Mouse (Mus musculus) MEL (cell line): ENCODE measurements around the gene AI182371. TPM values are rescaled to one million over a fixed set of nuclear protein-coding genes. Genes with fewer than 3 reads are reported as not detected.

Experiments
- DNase-seq: peaks from one replicate; pipeline ENCODE4 v3.0.0; 2011; ENCODE audit warnings: low read depth, low spot score
- H3K27ac ChIP-seq: 2 replicates; pipeline ENCODE4 v1.5.1; 2012; ENCODE audit warnings: low read depth, mild to moderate bottlenecking, control low read depth, low read length, moderate library complexity; ENCODE audit not compliant: control insufficient read depth
- H3K27me3 ChIP-seq, 2 experiments: fragments of 150-350 bp in 1 of 2; sonication (generic) in 1 of 2; 2 replicates each; pipeline ENCODE4 v1.6.1; 2012; ENCODE audit warnings: low read length in 2 of 2, mild to moderate bottlenecking in 2 of 2, improper control_type of control experiment in 1 of 2, moderate library complexity in 1 of 2; ENCODE audit not compliant: insufficient read depth in 2 of 2, control insufficient read depth in 1 of 2
- H3K36me3 ChIP-seq, 2 experiments: 2 replicates each; pipeline ENCODE4 v1.6.1; 2012 to 2014; ENCODE audit warnings: low read length in 2 of 2, improper control_type of control experiment in 1 of 2, inconsistent platforms in 1 of 2, mild to moderate bottlenecking in 1 of 2; ENCODE audit not compliant: insufficient read depth in 2 of 2, control insufficient read depth in 1 of 2
- H3K4me1 ChIP-seq, 2 experiments: fragments of 150-350 bp in 1 of 2; sonication (generic) in 1 of 2; 2 replicates each; pipeline ENCODE4 v1.6.1; 2012; ENCODE audit warnings: low read length in 2 of 2, improper control_type of control experiment in 1 of 2, mild to moderate bottlenecking in 1 of 2; ENCODE audit not compliant: insufficient read depth in 2 of 2, control insufficient read depth in 1 of 2
- H3K4me3 ChIP-seq, 2 experiments: fragments of 150-350 bp in 1 of 2; sonication (generic) in 1 of 2; 2 replicates each; pipeline ENCODE4 v1.5.1; 2012; ENCODE audit warnings: low read depth in 2 of 2, low read length in 2 of 2, mild to moderate bottlenecking in 2 of 2, moderate library complexity in 2 of 2, control low read depth in 1 of 2, improper control_type of control experiment in 1 of 2; ENCODE audit not compliant: control insufficient read depth in 1 of 2, insufficient read depth in 1 of 2
- H3K79me2 ChIP-seq: 2 replicates; pipeline ENCODE4 v1.6.1; 2012; ENCODE audit warnings: mild to moderate bottlenecking, low read length, moderate library complexity; ENCODE audit not compliant: control insufficient read depth, poor library complexity, insufficient read depth
- H3K9ac ChIP-seq: 2 replicates; pipeline ENCODE4 v1.6.1; 2012; ENCODE audit warnings: low read depth, mild to moderate bottlenecking, control low read depth, low read length, moderate library complexity; ENCODE audit not compliant: control insufficient read depth, poor library complexity, severe bottlenecking
- H3K9me3 ChIP-seq: fragments of 150-350 bp; sonication (generic); replicated peaks from 2 replicates; pipeline ENCODE4 v1.6.1; 2012; ENCODE audit warnings: mild to moderate bottlenecking, low read length, improper control_type of control experiment, moderate library complexity; ENCODE audit not compliant: insufficient read depth
- BHLHE40 ChIP-seq: IDR thresholded peaks from 2 replicates; pipeline ENCODE4 v1.6.1; 2012; ENCODE audit warnings: low read depth, mild to moderate bottlenecking, inconsistent platforms, low read length, improper control_type of control experiment, borderline replicate concordance
- CHD2 ChIP-seq: IDR thresholded peaks from 2 replicates; pipeline ENCODE4 v1.6.1; 2011; ENCODE audit warnings: low read length, improper control_type of control experiment
- E2F4 ChIP-seq: IDR thresholded peaks from 2 replicates; pipeline ENCODE4 v1.6.1; 2011; ENCODE audit warnings: low read depth, low read length, improper control_type of control experiment, borderline replicate concordance
- ELF1 ChIP-seq: IDR thresholded peaks from 2 replicates; pipeline ENCODE4 v1.6.1; 2014; ENCODE audit warnings: low read depth, mild to moderate bottlenecking, inconsistent platforms, low read length, improper control_type of control experiment, moderate library complexity
- EP300 ChIP-seq, 2 experiments: IDR thresholded peaks; 2 replicates each; pipeline ENCODE4 v1.6.1; 2011; ENCODE audit warnings: improper control_type of control experiment in 2 of 2, low read length in 2 of 2, low read depth in 1 of 2, mild to moderate bottlenecking in 1 of 2
- ETS1 ChIP-seq: IDR thresholded peaks from 2 replicates; pipeline ENCODE4 v1.6.1; 2012; ENCODE audit warnings: low read depth, mild to moderate bottlenecking, inconsistent platforms, low read length, improper control_type of control experiment, moderate library complexity
- HCFC1 ChIP-seq: IDR thresholded peaks from 2 replicates; pipeline ENCODE4 v1.6.1; 2012; ENCODE audit warnings: low read depth, mild to moderate bottlenecking, inconsistent platforms, low read length, improper control_type of control experiment, moderate library complexity
- MAFK ChIP-seq: IDR thresholded peaks from 2 replicates; pipeline ENCODE4 v1.6.1; 2011; ENCODE audit warnings: low read depth, mild to moderate bottlenecking, low read length, improper control_type of control experiment, borderline replicate concordance
- MAX ChIP-seq: IDR thresholded peaks from 2 replicates; pipeline ENCODE4 v1.6.1; 2011; ENCODE audit warnings: low read length, improper control_type of control experiment
- MAZ ChIP-seq: IDR thresholded peaks from 2 replicates; pipeline ENCODE4 v1.6.1; 2012; ENCODE audit warnings: low read depth, mild to moderate bottlenecking, inconsistent platforms, low read length, improper control_type of control experiment
- MEF2A ChIP-seq: IDR thresholded peaks from 2 replicates; pipeline ENCODE4 v1.6.1; 2014; ENCODE audit warnings: low read depth, mild to moderate bottlenecking, inconsistent platforms, low read length, improper control_type of control experiment; ENCODE audit not compliant: poor library complexity, insufficient replicate concordance, severe bottlenecking; ENCODE audit errors: extremely low read depth
- MXI1 ChIP-seq: IDR thresholded peaks from 2 replicates; pipeline ENCODE4 v1.6.1; 2011; ENCODE audit warnings: mild to moderate bottlenecking, low read depth, low read length, improper control_type of control experiment
- MYB ChIP-seq: IDR thresholded peaks from 2 replicates; pipeline ENCODE4 v1.6.1; 2011; ENCODE audit warnings: mild to moderate bottlenecking, low read depth, low read length, improper control_type of control experiment
- MYC ChIP-seq: IDR thresholded peaks from 2 replicates; pipeline ENCODE4 v1.6.1; 2011; ENCODE audit warnings: low read depth, mild to moderate bottlenecking, low read length, improper control_type of control experiment, moderate library complexity
- NELFE ChIP-seq: IDR thresholded peaks from 2 replicates; pipeline ENCODE4 v1.6.1; 2011; ENCODE audit warnings: low read depth, low read length, improper control_type of control experiment
- POLR2A ChIP-seq, 2 experiments: IDR thresholded peaks; 2 replicates each; pipeline ENCODE4 v1.6.1; 2011 to 2012; ENCODE audit warnings: low read length in 2 of 2, mild to moderate bottlenecking in 2 of 2, control low read depth in 1 of 2, improper control_type of control experiment in 1 of 2, low read depth in 1 of 2, moderate library complexity in 1 of 2; ENCODE audit not compliant: control insufficient read depth in 1 of 2, insufficient read depth in 1 of 2, poor library complexity in 1 of 2
- POLR2AphosphoS2 ChIP-seq: IDR thresholded peaks from 2 replicates; pipeline ENCODE4 v1.6.1; 2011; ENCODE audit warnings: low read length, improper control_type of control experiment
- POLR2AphosphoS5 ChIP-seq: IDR thresholded peaks from 2 replicates; pipeline ENCODE4 v1.6.1; 2012; ENCODE audit warnings: low read depth, borderline replicate concordance, mild to moderate bottlenecking, inconsistent platforms, low read length, moderate library complexity, mixed read lengths
- RAD21 ChIP-seq: IDR thresholded peaks from 2 replicates; pipeline ENCODE4 v1.6.1; 2011; ENCODE audit warnings: mild to moderate bottlenecking, low read depth, low read length, improper control_type of control experiment
- RCOR1 ChIP-seq: IDR thresholded peaks from 2 replicates; pipeline ENCODE4 v1.6.1; 2012; ENCODE audit warnings: low read depth, mild to moderate bottlenecking, inconsistent platforms, low read length, improper control_type of control experiment
- SIN3A ChIP-seq: IDR thresholded peaks from 2 replicates; pipeline ENCODE4 v1.6.1; 2012; ENCODE audit warnings: low read length, improper control_type of control experiment, inconsistent platforms
- TBP ChIP-seq: IDR thresholded peaks from 2 replicates; pipeline ENCODE4 v1.8.0; 2011; ENCODE audit warnings: low read depth, low read length, improper control_type of control experiment
- TCF12 ChIP-seq: IDR thresholded peaks from 2 replicates; pipeline ENCODE4 v1.6.1; 2014; ENCODE audit warnings: low read depth, mild to moderate bottlenecking, inconsistent platforms, low read length, improper control_type of control experiment, moderate library complexity
- USF1 ChIP-seq: IDR thresholded peaks from 2 replicates; pipeline ENCODE4 v1.6.1; 2014; ENCODE audit warnings: low read depth, mild to moderate bottlenecking, inconsistent platforms, low read length, improper control_type of control experiment, moderate library complexity
- USF2 ChIP-seq, 2 experiments: IDR thresholded peaks; 2 replicates each; pipeline ENCODE4 v1.6.1; 2011 to 2012; ENCODE audit warnings: improper control_type of control experiment in 2 of 2, low read length in 2 of 2, borderline replicate concordance in 1 of 2, inconsistent platforms in 1 of 2, low read depth in 1 of 2, mild to moderate bottlenecking in 1 of 2; ENCODE audit not compliant: insufficient read depth in 1 of 2
- ZMIZ1 ChIP-seq: IDR thresholded peaks from 2 replicates; pipeline ENCODE4 v1.6.1; 2012; ENCODE audit warnings: low read depth, mild to moderate bottlenecking, inconsistent platforms, low read length, improper control_type of control experiment, moderate library complexity
- polyA plus RNA-seq, 2 experiments: library from polyadenylated mRNA; stranded (reverse) in 1 of 2; unstranded in 1 of 2; fragments of >175 nt in 1 of 2; fragments of >200 nt in 1 of 2; gene quantifications; 2 replicates each; pipeline versions ENCODE4 v1.2.1 to v1.2.4; 2012; ENCODE audit warnings: low replicate concordance in 2 of 2, low read depth in 1 of 2; ENCODE audit not compliant: insufficient read length in 2 of 2, insufficient read depth in 1 of 2, missing spikeins in 1 of 2
- total RNA-seq: library from RNA; depleted of rRNA; stranded (reverse); fragments of 300-350 nt; gene quantifications from 2 replicates; pipeline ENCODE4 v1.2.3, GENCODE M21; 2012

The AI182371 gene
- total and polyA plus RNA-seq, 3 experiments = 0.12 to 0.40 TPM; not detected in 1

- H3K27ac ChIP-seq = peak overlapping the region; percentile 89
- no peaks in the 10 kb centered on the region for H3K27me3 ChIP-seq
- no peak for TF ChIP-seq MAX
- TF ChIP-seq E2F4 = 0 out of 2 replicates have a peak, but pooled peaks have one; percentile 13
- peaks cover 3 to 5% of the 10 kb centered on the region in 2 experiments; a peak in 3 of 4 replicates for H3K36me3 ChIP-seq
- DNase-seq = peak; percentile 52
- no peaks in the 10 kb centered on the region for H3K9me3 ChIP-seq
- no peaks in the 10 kb centered on the region; the same call in 1 of the 2 replicates for H3K79me2 ChIP-seq
- H3K9ac ChIP-seq = peak overlapping the region; percentile 77
- peak overlapping the region; percentile 70 to 71 for H3K4me3 ChIP-seq
- no peaks in the 10 kb centered on the region; a peak in 1 of 4 replicates for H3K4me1 ChIP-seq
Measured at GRCm38 (mm10) chr2:35132662-35133055, 31.3 kb upstream of the AI182371 start.

DNA sequence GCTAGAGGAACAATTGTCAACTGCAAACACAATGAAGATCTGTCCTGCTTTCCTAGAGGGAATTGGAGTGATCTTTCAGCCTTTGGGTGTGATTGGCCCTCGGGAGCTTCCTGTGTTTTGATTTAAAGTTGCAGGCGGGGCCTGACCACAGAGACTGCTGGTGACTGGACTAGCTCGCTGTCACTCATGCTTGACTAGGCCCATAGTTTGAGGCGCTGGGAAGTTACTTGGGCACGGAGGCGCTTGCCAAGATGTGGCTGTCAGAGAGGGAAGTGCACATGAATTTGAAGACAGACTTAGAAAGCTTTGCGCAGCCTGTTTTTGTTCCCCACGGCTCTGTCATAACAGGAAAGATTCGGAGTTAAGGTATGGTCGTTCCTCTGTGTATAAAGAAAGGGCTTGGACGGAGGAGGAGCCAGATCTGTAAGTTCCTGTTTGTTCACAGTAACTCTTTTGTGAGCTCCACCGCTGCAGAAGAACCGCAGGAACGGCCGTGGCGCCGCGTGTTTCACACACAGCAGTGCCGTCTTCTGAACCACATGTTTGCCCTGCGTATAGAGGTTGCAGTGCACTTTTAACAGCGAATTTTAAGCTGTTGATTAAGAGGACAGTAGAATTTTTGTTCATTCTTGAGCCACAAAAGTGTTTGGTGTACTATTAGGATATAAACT is 30.8 kb upstream of the AI182371 start:
- peak; percentile 98 for DNase-seq
- Histone ChIP-seq H3K9me3 (no peaks in the 10 kb centered on the region), H3K79me2 (no peaks in the 10 kb centered on the region; the same call in 1 of the 2 replicates), H3K4me1 (no peaks in the 10 kb centered on the region; a peak in 1 of 4 replicates), H3K4me3 (peak overlapping the region; percentile 70 to 71), H3K9ac (peak overlapping the region; percentile 77), H3K27me3 (no peaks in the 10 kb centered on the region), H3K36me3 (peaks cover 0 to under 1% of the 10 kb centered on the region in 2 experiments; a peak in 2 of 4 replicates), H3K27ac (peak overlapping the region; percentile 89)
- TF ChIP-seq EP300 (IDR thresholded peaks at IDR 0.05; ENCODE audit: low read depth in 1 of 2, low read length in 2 of 2) (0 out of 4 replicates have a peak, but pooled peaks have one; percentile 26 to 27), MEF2A (no peak), MAX (peak; percentile 65), MAFK (no peak), E2F4 (0 out of 2 replicates have a peak, but pooled peaks have one; percentile 43), MYB (no peak), POLR2A (IDR thresholded peaks at IDR 0.05; ENCODE audit: control insufficient read depth in 1 of 2, insufficient read depth in 1 of 2, low read depth in 1 of 2, low read length in 2 of 2, poor library complexity in 1 of 2) (peak in 1 of 2 experiments; percentile 82; a peak in 2 of 4 replicates), RAD21 (no peak), MXI1 (peak; percentile 91), ZMIZ1 (0 out of 2 replicates have a peak, but pooled peaks have one; percentile 38), TBP (peak; percentile 79), MYC (peak; percentile 58), USF2 (IDR thresholded peaks at IDR 0.05; ENCODE audit: borderline replicate concordance in 1 of 2, insufficient read depth in 1 of 2, low read depth in 1 of 2, low read length in 2 of 2) (no peak), SIN3A (peak; percentile 88), ETS1 (0 out of 2 replicates have a peak, but pooled peaks have one; percentile 37), POLR2AphosphoS5 (peak; percentile 48; the same call in 1 of the 2 replicates), ELF1 (peak; percentile 72), RCOR1 (peak; percentile 75), POLR2AphosphoS2 (peak; percentile 49; the same call in 1 of the 2 replicates), CHD2 (peak; percentile 44; the same call in 1 of the 2 replicates), NELFE (peak; percentile 62; the same call in 1 of the 2 replicates), HCFC1 (peak; percentile 65; the same call in 1 of the 2 replicates), TCF12 (peak; percentile 11; the same call in 1 of the 2 replicates), MAZ (0 out of 2 replicates have a peak, but pooled peaks have one; percentile 3), USF1 (peak; percentile 61), BHLHE40 (no peak)
